Mouse (Mus musculus): ENCODE data around the gene Akap5.

- TF ChIP-seq CTCF (IDR thresholded peaks at IDR 0.05; ENCODE audit: low read depth, low read length) (no peak), GATA1 (IDR thresholded peaks at IDR 0.05; ENCODE audit: borderline replicate concordance, low read length) (no peak)
These were observed 9.0 kb downstream of the Akap5 start for GRCm38 (mm10) chr12:76333688-76334087.
